Mouse (Mus musculus) thymus, postnatal 14 days (tissue): ENCODE data around the gene Hscb.

Experiments used
- DNase-seq: peaks from one replicate; pipeline ENCODE4 v3.0.0; 2021

Gene Hscb

GRCm38 (mm10) chr5:110827576-110827975, 12.0 kb downstream of the Hscb start:
- DNase-seq = no peak

- DNase-seq = no peak
Observed at GRCm38 (mm10) chr5:110826781-110827495, 12.6 kb downstream of the Hscb start.

- DNase-seq = no peak
Observed at GRCm38 (mm10) chr5:110824421-110824820, 15.2 kb downstream of the Hscb start.

GRCm38 (mm10) chr5:110809667-110810325, 29.8 kb downstream of the Hscb start, which contains the start of gene Ulk1:
Gene Ulk1, minus strand, starts transcription at chr5:110810097.
- peak; percentile 100 for DNase-seq

GRCm38 (mm10) chr5:110808821-110809666, 30.5 kb downstream of the Hscb start:
- peak; percentile 48 for DNase-seq

- peak; percentile 71 for DNase-seq
Observed at GRCm38 (mm10) chr5:110808061-110808631, 31.4 kb downstream of the Hscb start.

GRCm38 (mm10) chr5:110807453-110807852, 32.1 kb downstream of the Hscb start:
- no peak for DNase-seq

GRCm38 (mm10) chr5:110806676-110807075, 32.9 kb downstream of the Hscb start:
- no peak for DNase-seq

- no peak for DNase-seq
Observed at GRCm38 (mm10) chr5:110806154-110806553, 33.4 kb downstream of the Hscb start.

GRCm38 (mm10) chr5:110804012-110804743, 35.4 kb downstream of the Hscb start:
- DNase-seq = no peak

- DNase-seq = no peak
Observed at GRCm38 (mm10) chr5:110802809-110803208, 36.8 kb downstream of the Hscb start.

- no peak for DNase-seq
Observed at GRCm38 (mm10) chr5:110802186-110802585, 37.4 kb downstream of the Hscb start.

GRCm38 (mm10) chr5:110801036-110801624, 38.4 kb downstream of the Hscb start:
- DNase-seq = no peak

GRCm38 (mm10) chr5:110797696-110798095, 41.9 kb downstream of the Hscb start:
- DNase-seq = no peak

- no peak for DNase-seq
Observed at GRCm38 (mm10) chr5:110794363-110794762, 45.2 kb downstream of the Hscb start.

- peak; percentile 58 for DNase-seq
Observed at GRCm38 (mm10) chr5:110788684-110789083, 50.9 kb downstream of the Hscb start.

GRCm38 (mm10) chr5:110786081-110786835, 53.3 kb downstream of the Hscb start:
- peak; percentile 23 for DNase-seq

- no peak for DNase-seq
Observed at GRCm38 (mm10) chr5:110783150-110783549, 56.4 kb downstream of the Hscb start.

GRCm38 (mm10) chr5:110781529-110782238, 57.9 kb downstream of the Hscb start:
- DNase-seq = no peak

GRCm38 (mm10) chr5:110780761-110781528, 58.6 kb downstream of the Hscb start:
- no peak for DNase-seq
